Mouse (Mus musculus) stomach, postnatal 0 days (tissue): ENCODE results near the gene H1f0.

Source experiments
- CTCF ChIP-seq: IDR thresholded peaks from 2 replicates; pipeline ENCODE4 v1.5.1; 2016; ENCODE audit warnings: antibody characterized with exemption, low read depth, mild to moderate bottlenecking, moderate library complexity
- EP300 ChIP-seq: optimal IDR thresholded peaks from 2 replicates; pipeline ENCODE3; 2016; ENCODE audit warnings: antibody characterized with exemption

GRCm38 (mm10) chr15:79074913-79075532 is 46.8 kb downstream of the H1f0 start, which contains the start of gene Eif3l:
- TF ChIP-seq EP300 (no peak), CTCF (peak; percentile 21; the same call in 1 of the 2 replicates)
